Mouse (Mus musculus) bone marrow, adult 2 months (tissue): ENCODE measurements around the gene Zfp410.

ENCODE experiments used
- CTCF ChIP-seq: fragments of 200-500 bp; IDR thresholded peaks from 2 replicates; pipeline ENCODE4 v1.5.1; 2011; ENCODE audit warnings: low read length, control low read depth; ENCODE audit not compliant: control insufficient read depth, insufficient read depth
- POLR2A ChIP-seq: fragments of 200-500 bp; IDR thresholded peaks from 2 replicates; pipeline ENCODE4 v1.6.1; 2011; ENCODE audit warnings: low read depth, mild to moderate bottlenecking, control low read depth, low read length, borderline replicate concordance; ENCODE audit not compliant: control insufficient read depth

DNA sequence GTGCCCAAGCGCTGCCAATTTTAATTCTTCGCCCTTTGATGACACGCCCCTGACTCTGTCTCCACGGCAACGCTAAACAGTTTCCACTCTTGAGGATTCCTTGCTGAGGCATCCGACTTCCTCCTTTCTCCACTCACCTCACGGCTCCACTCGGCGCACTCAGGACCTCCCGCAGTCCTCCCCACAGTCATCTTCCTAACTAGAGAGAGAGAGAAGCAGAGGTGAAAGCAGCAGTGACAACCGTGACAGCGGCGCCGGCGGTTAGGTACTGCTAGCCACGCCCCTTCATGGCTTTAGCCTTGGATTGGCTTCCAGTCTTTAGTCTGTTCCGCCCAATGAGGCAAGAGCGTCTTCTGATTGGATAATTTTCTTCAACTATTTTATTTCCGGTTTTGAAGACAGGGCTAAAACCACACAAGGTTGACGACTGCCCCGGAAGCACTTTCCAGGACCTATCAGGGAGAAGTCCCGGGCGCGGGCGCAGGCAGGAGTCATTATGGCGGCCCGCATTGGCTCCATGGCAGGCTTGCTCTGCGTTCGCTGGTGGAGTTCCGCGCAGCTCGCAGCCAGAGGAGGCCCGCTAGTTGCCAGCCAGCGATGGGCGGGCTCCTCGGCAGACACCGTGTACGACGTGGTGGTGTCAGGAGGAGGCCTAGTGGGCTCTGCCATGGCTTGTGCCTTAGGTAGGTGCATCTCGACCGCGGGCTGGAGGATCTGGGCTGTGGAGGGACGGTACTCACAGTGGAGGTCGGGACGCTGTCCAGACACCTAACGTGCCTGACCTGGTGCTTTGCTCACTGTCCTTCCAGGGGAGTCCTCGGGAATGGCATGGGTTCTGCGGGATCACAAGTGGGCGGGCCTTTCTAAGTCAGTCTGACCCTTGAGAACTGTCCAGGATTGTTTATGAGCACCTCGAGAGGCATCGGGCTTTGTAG, 45.2 kb downstream of the Zfp410 start, which contains the start of the genes Coq6 and Fam161b:
- no peak for TF ChIP-seq CTCF
- TF ChIP-seq POLR2A = no peak; the same call in 1 of the 2 replicates
